Mouse (Mus musculus): Measurements from ENCODE around the gene Mef2d.

Mef2d gene

GRCm38 (mm10) chr3:88191820-88192616 is 49.8 kb downstream of the Mef2d start:
- no peak for DNase-seq

GRCm38 (mm10) chr3:88197741-88198504 is 55.8 kb downstream of the Mef2d start:
- no peak for DNase-seq

GRCm38 (mm10) chr3:88198505-88199020 is 56.4 kb downstream of the Mef2d start:
- DNase-seq: no peak

DNA sequence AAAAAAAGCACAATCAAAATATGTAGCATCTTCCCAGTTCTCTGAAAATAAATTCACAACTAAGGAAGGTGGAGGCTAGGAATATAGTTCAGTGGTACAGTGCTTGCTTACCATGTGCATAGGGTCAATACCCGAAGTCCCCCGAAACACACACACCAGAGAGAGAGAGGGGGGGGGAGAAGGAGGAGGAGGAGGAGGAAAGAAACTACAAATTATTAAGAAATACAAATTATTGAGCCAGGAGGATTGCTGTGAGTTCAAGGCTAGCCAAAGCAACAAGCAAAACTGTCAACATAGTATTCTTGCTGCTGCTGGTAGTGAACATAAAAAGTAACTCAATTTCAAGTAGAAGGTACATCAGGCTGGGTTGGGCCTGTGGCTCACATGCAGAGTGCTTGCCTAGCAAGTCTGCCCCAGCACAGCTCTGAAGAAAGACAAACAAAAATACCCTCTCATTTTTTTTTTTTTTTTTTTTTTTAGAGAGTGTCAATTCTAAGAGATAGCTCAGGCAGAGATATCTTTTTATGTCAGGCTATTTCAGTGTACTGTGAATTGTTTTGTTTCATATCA is 57.5 kb downstream of the Mef2d start:
- no peak for DNase-seq

GRCm38 (mm10) chr3:88200161-88200971 is 58.2 kb downstream of the Mef2d start:
- no peak for DNase-seq

DNA sequence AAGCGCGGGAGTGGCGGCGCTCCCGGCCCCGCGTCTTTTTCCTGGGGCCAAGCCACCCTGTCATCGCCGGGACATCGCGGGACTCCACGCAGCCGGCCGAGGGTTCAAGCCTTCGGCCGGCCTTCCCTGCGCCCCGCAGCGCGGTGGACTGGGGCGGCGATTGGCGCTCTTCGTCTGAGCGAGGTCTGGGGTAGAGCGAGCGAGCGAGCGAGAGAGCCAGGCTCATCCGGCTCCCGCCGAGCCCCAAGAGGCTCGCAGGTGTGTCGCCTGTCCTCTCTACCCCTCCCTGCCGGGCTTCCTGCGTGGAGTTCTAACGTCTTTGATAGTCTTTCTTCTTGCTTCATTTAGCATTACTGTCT is 58.8 kb downstream of the Mef2d start:
- no peak for DNase-seq

DNA sequence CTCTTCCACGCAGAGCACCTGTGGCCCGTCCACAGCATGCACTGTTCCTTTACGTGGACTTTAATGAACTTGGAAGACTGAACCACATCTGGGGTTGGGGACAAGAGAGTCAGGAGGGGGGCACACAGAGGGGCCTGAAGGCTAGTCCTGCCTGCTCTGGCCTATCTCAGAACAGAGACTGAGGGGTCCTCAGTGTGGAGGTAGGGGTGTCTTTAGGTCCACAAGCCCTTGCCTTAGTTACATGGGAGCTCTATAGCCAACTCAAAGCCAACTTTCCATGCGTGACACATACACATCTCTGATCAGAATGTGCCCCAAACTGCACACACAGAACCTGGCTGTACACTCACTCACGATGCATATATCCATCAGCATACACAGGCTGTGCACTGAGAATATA is 59.5 kb downstream of the Mef2d start:
- no peak for DNase-seq

GRCm38 (mm10) chr3:88202986-88203385 is 60.8 kb downstream of the Mef2d start:
- no peak for DNase-seq

DNA sequence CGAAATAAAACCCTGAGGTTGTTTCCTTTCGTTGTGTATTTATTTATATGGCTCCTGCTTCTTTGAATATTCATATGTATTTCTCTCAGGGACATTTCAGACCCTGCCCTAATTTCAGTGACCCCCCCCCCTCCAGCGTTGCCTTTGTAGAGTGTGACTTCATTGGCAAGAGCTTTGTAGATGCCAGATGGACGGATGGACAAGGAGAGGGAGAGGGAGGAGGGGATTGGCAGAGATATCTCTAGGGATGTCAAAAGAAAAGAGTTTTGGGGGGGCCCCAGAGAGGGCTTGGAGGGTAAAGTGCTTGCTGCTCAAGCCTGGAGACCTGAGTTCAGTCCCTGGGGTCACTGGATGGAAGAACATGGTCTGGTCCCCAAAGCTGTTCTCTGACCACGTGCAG is 61.3 kb downstream of the Mef2d start:
- no peak for DNase-seq

DNA sequence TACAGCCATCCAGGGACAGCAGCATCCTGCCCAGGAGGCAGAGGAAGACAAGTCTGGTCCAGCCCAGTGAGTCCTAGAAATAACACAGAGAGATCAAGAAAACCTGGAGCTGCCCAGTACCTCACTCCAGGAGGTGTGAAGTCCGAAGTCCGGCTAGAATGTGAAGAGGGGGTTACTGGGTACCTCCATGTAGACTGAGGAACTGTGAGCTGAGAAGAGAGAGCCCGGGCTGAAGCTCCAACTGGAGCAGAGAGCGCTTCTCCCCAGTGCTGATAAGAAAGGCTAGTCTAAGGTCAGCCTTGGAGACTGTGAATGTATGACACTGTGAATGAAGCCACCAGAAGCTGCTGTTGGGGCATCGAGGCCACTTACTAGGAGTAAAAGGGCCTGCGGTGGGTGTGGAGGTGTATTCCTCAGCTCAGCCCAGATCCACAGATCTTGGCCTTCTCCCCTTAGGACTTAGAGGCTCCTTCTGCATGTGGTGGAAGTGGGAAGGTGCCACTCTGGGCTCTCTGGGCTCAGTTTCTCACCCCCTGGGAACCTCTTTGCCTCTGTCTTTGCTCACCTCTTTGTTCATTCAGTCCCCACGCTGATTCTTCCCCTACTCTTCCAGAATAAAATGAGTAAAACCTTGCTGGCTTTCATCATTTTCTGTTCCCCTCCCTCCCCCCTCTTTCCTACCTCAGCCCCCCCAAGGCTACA is 62.0 kb downstream of the Mef2d start:
- DNase-seq: no peak

- DNase-seq: no peak
Measured at GRCm38 (mm10) chr3:88204751-88205150, 62.6 kb downstream of the Mef2d start.

GRCm38 (mm10) chr3:88205176-88205562 is 63.0 kb downstream of the Mef2d start:
- DNase-seq: no peak

DNA sequence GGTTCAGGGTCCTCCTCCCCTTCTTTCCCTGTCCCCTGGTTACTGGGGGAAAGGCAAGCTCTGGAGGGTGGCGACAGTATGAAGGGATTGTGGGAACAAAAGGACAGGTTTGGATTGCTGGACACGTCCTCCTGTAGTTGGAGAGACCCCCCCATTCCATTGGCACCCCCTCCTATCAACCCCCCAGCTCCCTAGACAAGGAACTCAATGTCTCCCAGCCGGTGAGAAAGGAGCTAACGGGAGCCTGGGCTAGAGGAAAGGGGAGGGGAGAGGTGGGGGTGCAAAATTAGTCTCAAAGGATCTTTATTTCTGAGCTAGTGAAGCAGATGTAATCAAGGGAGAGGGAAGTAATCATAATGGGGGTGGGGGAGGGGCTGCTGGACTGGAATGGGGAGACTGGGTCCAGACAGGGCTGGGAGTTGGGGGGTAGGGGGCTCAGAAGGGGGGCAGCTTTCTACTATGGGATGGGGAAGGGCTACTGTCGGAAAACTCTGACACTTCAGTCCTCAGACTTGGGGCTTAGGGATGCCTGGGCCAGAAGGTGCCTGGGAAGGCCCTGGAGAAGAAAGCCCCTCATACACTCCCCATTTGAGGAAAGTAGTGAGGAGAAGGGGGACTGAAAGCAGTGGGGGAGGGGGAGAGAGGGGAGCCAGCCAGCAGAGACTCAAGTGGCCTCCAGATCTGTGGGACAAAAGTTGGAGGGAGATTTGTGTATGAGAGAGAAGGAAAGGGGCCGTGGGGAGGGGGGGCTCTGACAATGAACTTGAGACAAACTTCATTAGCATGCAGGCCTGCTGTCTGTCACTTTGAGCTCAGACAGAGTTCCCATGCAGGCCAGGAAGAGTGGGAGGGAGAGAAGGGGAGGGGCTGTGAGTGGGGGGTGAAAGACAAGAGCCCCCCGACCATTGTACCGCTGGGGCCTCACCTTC is 63.7 kb downstream of the Mef2d start:
- no peak for DNase-seq

GRCm38 (mm10) chr3:88206500-88206899 is 64.3 kb downstream of the Mef2d start:
- no peak for DNase-seq

GRCm38 (mm10) chr3:88206901-88207371 is 64.8 kb downstream of the Mef2d start:
- DNase-seq: peak; percentile 78

GRCm38 (mm10) chr3:88207451-88208100 is 65.4 kb downstream of the Mef2d start:
- no peak for DNase-seq

- DNase-seq: no peak
Measured at GRCm38 (mm10) chr3:88208226-88208720, 66.1 kb downstream of the Mef2d start.

GRCm38 (mm10) chr3:88209306-88209705 is 67.1 kb downstream of the Mef2d start:
- no peak for DNase-seq

- no peak for DNase-seq
Measured at GRCm38 (mm10) chr3:88210121-88210520, 67.9 kb downstream of the Mef2d start.

- no peak for DNase-seq
Measured at GRCm38 (mm10) chr3:88210918-88211317, 68.7 kb downstream of the Mef2d start.

Measured in right cerebral cortex, adult 18-20 months (tissue).